Mouse (Mus musculus) C2C12 (cell line): ENCODE data around the gene Trio.

Experiments used
- CEBPB ChIP-seq: IDR thresholded peaks from one replicate; pipeline ENCODE4 v1.6.1; 2011; ENCODE audit warnings: low read depth, mild to moderate bottlenecking, control low read depth, moderate library complexity
- CTCF ChIP-seq: IDR thresholded peaks from one replicate; pipeline ENCODE4 v1.5.1; 2011; ENCODE audit not compliant: control insufficient read depth, insufficient read depth, insufficient read length
- FOSL1 ChIP-seq: IDR thresholded peaks from one replicate; pipeline ENCODE4 v1.8.0; 2011; ENCODE audit warnings: mild to moderate bottlenecking, low read length; ENCODE audit not compliant: poor library complexity, insufficient read depth, severe bottlenecking
- USF1 ChIP-seq: IDR thresholded peaks from one replicate; pipeline ENCODE4 v1.6.1; 2011; ENCODE audit warnings: low read depth, mild to moderate bottlenecking, control low read depth, moderate library complexity

GRCm38 (mm10) chr15:27996750-27997149 lies 28.9 kb downstream of the Trio start:
- no peak for TF ChIP-seq CTCF
- TF ChIP-seq CEBPB, result no peak
- no peak for TF ChIP-seq FOSL1
- TF ChIP-seq USF1, result no peak
